Mouse (Mus musculus) embryonic facial prominence, embryonic 11.5 days (tissue): ENCODE results near the gene Rpl26. TPM values are rescaled to one million over a fixed set of nuclear protein-coding genes. Genes with fewer than 3 reads are reported as not detected.

Experiments
- ATAC-seq: fragments of 200-750 bp; cut with Nextera tagmentation; replicated peaks from 2 replicates; pipeline ENCODE4 v1.8.0; 2017; ENCODE audit warnings: low read depth; ENCODE audit not compliant: insufficient number of reproducible peaks, low FRiP score, low TSS enrichment
- DNase-seq: peaks from one replicate; pipeline ENCODE4 v3.0.0-alpha.2; 2015; ENCODE audit warnings: low spot score
- H3K27ac ChIP-seq: fragments of 300-500 bp; sonication (generic); replicated peaks from 2 replicates; pipeline ENCODE4 v1.5.1; 2014; ENCODE audit warnings: mild to moderate bottlenecking, low read depth, low read length, control low read depth
- H3K27me3 ChIP-seq: fragments of 300-500 bp; sonication (generic); 2 replicates; pipeline ENCODE4 v1.6.1; 2014; ENCODE audit warnings: mild to moderate bottlenecking, low read length, moderate library complexity, mixed read lengths; ENCODE audit not compliant: control insufficient read depth, insufficient read depth
- H3K36me3 ChIP-seq: fragments of 300-500 bp; sonication (generic); replicated peaks from 2 replicates; pipeline ENCODE4 v1.6.1; 2014; ENCODE audit warnings: low read depth, mild to moderate bottlenecking, low read length, moderate library complexity, mixed read lengths; ENCODE audit not compliant: control insufficient read depth, insufficient read depth
- H3K4me1 ChIP-seq: fragments of 300-500 bp; sonication (generic); 2 replicates; pipeline ENCODE4 v1.6.1; 2014; ENCODE audit warnings: low read length, mixed read lengths; ENCODE audit not compliant: control insufficient read depth, insufficient read depth
- H3K4me2 ChIP-seq: fragments of 300-500 bp; sonication (generic); 2 replicates; pipeline ENCODE4 v1.6.1; 2014; ENCODE audit warnings: low read depth, mild to moderate bottlenecking, control low read depth, low read length, moderate library complexity
- H3K4me3 ChIP-seq: fragments of 300-500 bp; sonication (generic); 2 replicates; pipeline ENCODE4 v1.5.1; 2014; ENCODE audit warnings: low read depth, low read length, control low read depth
- H3K9ac ChIP-seq: fragments of 300-500 bp; sonication (generic); replicated peaks from 2 replicates; pipeline ENCODE4 v1.6.1; 2014; ENCODE audit warnings: mild to moderate bottlenecking, control low read depth, low read length
- H3K9me3 ChIP-seq: fragments of 300-500 bp; sonication (generic); replicated peaks from 2 replicates; pipeline ENCODE4 v1.6.1; 2016; ENCODE audit warnings: mild to moderate bottlenecking, low read length, inconsistent platforms, mixed read lengths; ENCODE audit not compliant: control insufficient read depth
- WGBS: fragments of 180-500 bp; shearing (Covaris S2); extraction: QIAGEN DNeasy Blood & Tissue Kit; methylation state at CpG from one replicate; pipeline ENCODE4 v1.1.7; 2014; 5-methylcytosine and 5-hydroxymethylcytosine counted together
- polyA plus RNA-seq: library from polyadenylated mRNA; unstranded; fragments of >200 nt; fragmentation: Nextera tagmentation; extraction: Ambion mirVana; gene quantifications from 2 replicates; pipeline ENCODE4 v1.2.1, GENCODE M21; 2014

Rpl26 gene
- 978 and 1,011 TPM in 2 replicates for polyA plus RNA-seq

GRCm38 (mm10) chr11:68901351-68902046, at the start of gene Rpl26:
Rpl26 (plus strand) TSS chr11:68901583.
- peak; percentile 98 for DNase-seq
- no peaks in the 10 kb centered on the region for H3K4me1 ChIP-seq
- H3K4me2 ChIP-seq, result peak within 1 kb of the TSS; percentile 73
- peak; percentile 82 for ATAC-seq
- H3K27ac ChIP-seq, result peak within 1 kb of the TSS; percentile 87
- no peaks in the 10 kb centered on the region for H3K27me3 ChIP-seq
- H3K9me3 ChIP-seq, result no peaks in the 10 kb centered on the region
- peak within 1 kb of the TSS; percentile 97 for H3K9ac ChIP-seq
- H3K36me3 ChIP-seq, result peaks cover 12% of the 10 kb centered on the region
- WGBS, result under 1% methylated on average over 52 of the region's 52 CpGs
- peak within 1 kb of the TSS; percentile 84 for H3K4me3 ChIP-seq

- no peaks in the 10 kb centered on the region for H3K9me3 ChIP-seq
- no peaks in the 10 kb centered on the region for H3K36me3 ChIP-seq
- ATAC-seq, result no peak
- peak overlapping the region; percentile 85 for H3K4me3 ChIP-seq
- H3K4me1 ChIP-seq, result no peaks in the 10 kb centered on the region
- no peaks in the 10 kb centered on the region for H3K27me3 ChIP-seq
- peak overlapping the region; percentile 83 for H3K9ac ChIP-seq
- DNase-seq, result no peak
- H3K4me2 ChIP-seq, result peak overlapping the region; percentile 66
- peak overlapping the region; percentile 85 for H3K27ac ChIP-seq
- 4% methylated on average over 13 of the region's 13 CpGs for WGBS
These were observed 49.5 kb upstream of the Rpl26 start for GRCm38 (mm10) chr11:68851644-68852485.

GRCm38 (mm10) chr11:68852486-68852901, 48.9 kb upstream of the Rpl26 start:
- Histone ChIP-seq H3K27me3 (no peaks in the 10 kb centered on the region), H3K27ac (peak overlapping the region; percentile 85), H3K4me3 (peak overlapping the region; percentile 85), H3K36me3 (no peaks in the 10 kb centered on the region), H3K9me3 (no peaks in the 10 kb centered on the region), H3K4me1 (no peaks in the 10 kb centered on the region), H3K4me2 (peak overlapping the region; percentile 66), H3K9ac (peak overlapping the region; percentile 83)
- ATAC-seq (no peak), DNase-seq (peak; percentile 52)
- 0% methylated on average over 32 of the region's 36 CpGs for WGBS

- under 1% methylated on average over 42 of the region's 42 CpGs for WGBS
- no peaks in the 10 kb centered on the region for H3K9me3 ChIP-seq
- no peaks in the 10 kb centered on the region for H3K36me3 ChIP-seq
These were observed 48.4 kb upstream of the Rpl26 start for GRCm38 (mm10) chr11:68852932-68853409.

GRCm38 (mm10) chr11:68853611-68854401, 47.6 kb upstream of the Rpl26 start:
- no peaks in the 10 kb centered on the region for H3K36me3 ChIP-seq
- ATAC-seq (no peak), DNase-seq (no peak)
- H3K9me3 ChIP-seq, result no peaks in the 10 kb centered on the region
- H3K4me1 ChIP-seq, result no peaks in the 10 kb centered on the region
- peak overlapping the region; percentile 40 for H3K4me2 ChIP-seq
- 44% methylated on average over 14 of the region's 14 CpGs for WGBS
- H3K4me3 ChIP-seq, result peak overlapping the region; percentile 85
- peak overlapping the region; percentile 35 for H3K9ac ChIP-seq
- H3K27me3 ChIP-seq, result no peaks in the 10 kb centered on the region
- H3K27ac ChIP-seq, result no peak overlapping the region

More at GRCm38 (mm10) chr11:68852932-68853409, 48.4 kb upstream of the Rpl26 start:
- no peaks in the 10 kb centered on the region for H3K27me3 ChIP-seq
- DNase-seq (peak; percentile 99), ATAC-seq (peak; percentile 99)
- H3K4me3 ChIP-seq, result peak overlapping the region; percentile 85
- H3K27ac ChIP-seq, result peak overlapping the region; percentile 85
- no peaks in the 10 kb centered on the region for H3K4me1 ChIP-seq
- H3K9ac ChIP-seq, result peak overlapping the region; percentile 83
- H3K4me2 ChIP-seq, result peak overlapping the region; percentile 66

- WGBS, result 89% methylated on average over 3 of the region's 3 CpGs
- Histone ChIP-seq H3K9ac (no peak overlapping the region), H3K9me3 (no peaks in the 10 kb centered on the region), H3K27ac (no peak overlapping the region), H3K4me1 (no peaks in the 10 kb centered on the region), H3K4me3 (no peak overlapping the region), H3K36me3 (no peaks in the 10 kb centered on the region), H3K4me2 (no peak overlapping the region), H3K27me3 (no peaks in the 10 kb centered on the region)
- ATAC-seq (no peak), DNase-seq (no peak)
These were observed 46.8 kb upstream of the Rpl26 start for GRCm38 (mm10) chr11:68854621-68855020.

- no peaks in the 10 kb centered on the region for H3K9me3 ChIP-seq
- no peaks in the 10 kb centered on the region for H3K4me1 ChIP-seq
- no peaks in the 10 kb centered on the region for H3K27me3 ChIP-seq
- H3K27ac ChIP-seq, result no peak overlapping the region
- no peak for DNase-seq
- no peaks in the 10 kb centered on the region for H3K36me3 ChIP-seq
- ATAC-seq, result no peak
- 87% methylated on average over 3 of the region's 3 CpGs for WGBS
- H3K4me3 ChIP-seq, result no peak overlapping the region
- H3K9ac ChIP-seq, result no peak overlapping the region
- H3K4me2 ChIP-seq, result no peak overlapping the region
These were observed 44.1 kb upstream of the Rpl26 start for GRCm38 (mm10) chr11:68857329-68857728.
